Mouse (Mus musculus) CH12.LX (cell line): ENCODE results near the gene Ghrl.

Experiments
- CTCF ChIP-seq, 2 experiments: IDR thresholded peaks in 1 of 2; conservative IDR thresholded peaks in 1 of 2; 2 replicates each; pipeline ENCODE4 v1.5.1; 2011 to 2012; ENCODE audit warnings: low read depth in 2 of 2, low read length in 2 of 2, improper control_type of control experiment in 1 of 2, inconsistent platforms in 1 of 2, mild to moderate bottlenecking in 1 of 2, moderate library complexity in 1 of 2
- JUND ChIP-seq: conservative IDR thresholded peaks from 2 replicates; pipeline ENCODE4 v1.6.1; 2011; ENCODE audit warnings: low read depth, low read length, improper control_type of control experiment
- MAFK ChIP-seq: IDR thresholded peaks from 2 replicates; pipeline ENCODE4 v1.6.1; 2011; ENCODE audit warnings: low read length, improper control_type of control experiment; ENCODE audit not compliant: insufficient replicate concordance
- POLR2A ChIP-seq: IDR thresholded peaks from 2 replicates; pipeline ENCODE4 v1.6.1; 2011; ENCODE audit warnings: low read depth, mild to moderate bottlenecking, improper control_type of control experiment, low read length
- SMC3 ChIP-seq: IDR thresholded peaks from 2 replicates; pipeline ENCODE4 v1.6.1; 2011; ENCODE audit warnings: low read depth, low read length, improper control_type of control experiment
- ZC3H11A ChIP-seq: IDR thresholded peaks from 2 replicates; pipeline ENCODE4 v1.6.1; 2012; ENCODE audit warnings: low read depth, mild to moderate bottlenecking, inconsistent platforms, low read length, improper control_type of control experiment

GRCm38 (mm10) chr6:113745117-113745516 is 25.4 kb upstream of the Ghrl start:
- no peak for TF ChIP-seq CTCF (conservative IDR thresholded peaks at IDR 0.05 in 1 of 2, IDR thresholded peaks at IDR 0.05 in 1 of 2; ENCODE audit: low read depth in 2 of 2, low read length in 2 of 2)
- no peak for TF ChIP-seq ZC3H11A
- no peak for TF ChIP-seq MAFK
- TF ChIP-seq POLR2A, result no peak
- no peak for TF ChIP-seq JUND
- no peak for TF ChIP-seq SMC3
